Mouse (Mus musculus): ENCODE measurements around the gene Dync2li1.
A peak's percentile ranks its signal among the peaks of the same experiment; 100 is the strongest.

The Dync2li1 gene

DNA sequence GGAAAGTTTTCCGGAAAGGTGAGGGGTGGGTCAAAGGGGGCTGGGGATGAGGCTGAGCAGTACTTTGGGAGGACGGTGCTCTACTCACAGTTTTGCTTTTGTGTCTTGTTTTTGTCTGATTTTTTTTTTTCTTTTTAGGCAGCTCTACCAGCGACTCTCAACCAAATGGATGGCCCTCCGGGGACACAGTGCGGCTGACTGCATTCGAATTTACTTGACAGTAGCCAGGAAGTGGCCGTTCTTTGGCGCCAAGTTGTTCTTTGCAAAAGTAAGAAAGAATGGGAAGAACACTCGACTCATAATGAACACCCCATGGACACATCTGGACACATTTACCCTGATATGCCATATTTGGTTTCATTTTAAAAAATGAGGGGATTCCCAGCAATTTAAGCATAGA is 14.8 kb upstream of the Dync2li1 start:
- no peak for DNase-seq (ENCODE audit: low spot score)

DNA sequence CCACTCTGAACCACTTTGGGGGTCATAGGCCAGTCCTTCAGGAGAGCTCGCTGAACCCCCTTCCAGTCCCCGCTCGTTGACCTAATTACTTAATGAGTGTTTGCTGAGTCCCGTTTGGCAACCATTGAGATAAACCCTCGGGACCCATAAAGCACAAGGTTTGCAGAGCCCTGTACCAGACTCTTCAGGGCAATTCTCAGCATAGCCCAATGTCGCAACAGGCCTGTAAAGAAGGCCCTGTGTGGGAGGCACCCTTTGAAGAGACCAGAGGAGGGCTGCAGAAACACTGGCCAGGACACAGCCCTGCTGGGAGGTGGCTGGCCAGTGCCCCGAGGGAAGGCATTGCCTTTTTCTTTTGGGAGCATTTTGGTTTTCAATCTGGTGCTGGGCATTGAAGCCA is 14.3 kb upstream of the Dync2li1 start:
- DNase-seq (ENCODE audit: low spot score), result no peak

DNA sequence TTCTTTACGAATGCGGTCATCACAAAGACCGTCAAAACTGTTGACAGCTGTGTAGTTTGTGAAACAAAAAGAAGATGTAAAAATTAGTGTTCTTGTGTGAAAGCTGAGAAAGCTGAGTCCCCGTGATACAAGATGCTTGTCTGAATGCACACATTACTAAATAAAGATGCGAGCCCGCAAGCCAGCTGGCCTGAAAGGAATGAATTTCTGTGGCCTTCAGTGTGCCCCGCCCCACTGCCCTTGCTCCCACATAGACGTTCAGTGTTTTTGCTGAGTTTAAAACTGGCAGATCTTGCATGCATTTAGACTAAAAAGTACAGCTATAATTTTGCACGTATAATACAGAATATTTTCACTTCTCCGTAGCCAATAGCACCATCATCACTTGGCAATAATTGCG is 10.5 kb upstream of the Dync2li1 start:
- no peak for DNase-seq (ENCODE audit: low spot score)

DNA sequence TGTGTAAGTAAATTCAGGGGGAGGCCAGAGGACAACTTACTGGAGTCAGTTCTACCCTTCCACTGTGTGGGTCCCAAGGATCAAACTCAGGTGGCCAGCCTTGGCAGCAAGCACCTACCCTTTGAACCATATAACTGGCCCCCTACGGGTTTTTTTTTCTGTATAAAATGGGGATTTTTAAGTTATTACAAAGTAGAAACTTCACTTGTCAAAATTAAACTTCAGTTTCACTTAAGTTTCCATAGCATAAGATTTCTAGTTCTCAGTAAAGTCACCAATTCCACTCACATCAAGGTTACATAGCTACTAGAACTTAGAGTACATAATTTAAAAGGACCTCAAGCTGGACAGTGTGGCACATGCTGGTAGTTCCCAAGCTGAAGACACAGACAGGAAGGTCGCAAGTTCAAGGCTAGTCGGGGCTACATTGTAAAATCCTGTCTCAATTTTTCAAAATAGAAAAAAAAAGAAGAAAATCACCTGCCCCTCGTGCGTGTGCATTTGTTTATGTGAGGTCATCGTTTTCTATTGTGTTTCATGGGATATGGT is 9.7 kb upstream of the Dync2li1 start:
- DNase-seq (ENCODE audit: low spot score), result no peak

DNA sequence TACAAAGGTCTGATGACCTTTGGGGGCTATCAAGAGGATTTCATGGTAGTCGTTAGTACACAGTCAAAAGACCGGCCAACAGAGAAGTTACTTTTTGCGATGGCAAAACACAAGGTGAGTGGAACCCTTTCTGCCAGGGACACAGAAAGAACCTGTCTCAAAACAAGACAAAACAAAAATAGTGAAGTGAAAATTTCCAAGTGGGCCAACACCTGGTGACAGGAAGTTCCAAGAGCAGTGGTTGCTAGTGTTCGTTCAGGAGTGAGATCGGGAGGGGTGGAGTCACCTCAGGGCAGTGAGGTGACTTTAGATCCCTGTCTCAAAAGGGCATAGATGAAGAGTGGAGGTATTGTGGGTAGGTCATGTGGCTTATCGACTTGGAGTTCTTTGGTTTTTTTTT is 8.3 kb upstream of the Dync2li1 start:
- DNase-seq (ENCODE audit: low spot score), result no peak

DNA sequence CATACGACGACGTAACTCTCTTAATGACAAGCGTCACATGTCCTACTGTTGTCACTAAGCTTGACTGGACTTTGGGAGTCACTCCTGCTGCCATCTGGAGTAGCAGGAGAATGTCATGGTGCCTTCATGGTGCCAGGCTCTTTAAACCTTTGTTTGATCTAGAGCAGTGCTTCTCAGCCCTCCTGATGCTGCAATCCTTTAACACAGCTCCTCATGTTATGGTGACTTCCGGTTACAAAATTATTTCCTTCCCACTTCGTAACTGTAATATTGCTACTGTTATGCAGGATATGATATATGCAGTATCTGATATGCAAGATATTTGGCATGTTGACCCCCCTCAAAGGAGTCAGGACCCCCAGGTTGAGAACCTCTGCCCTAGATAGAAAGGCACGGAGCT is 7.2 kb upstream of the Dync2li1 start:
- DNase-seq (ENCODE audit: low spot score), result no peak

DNA sequence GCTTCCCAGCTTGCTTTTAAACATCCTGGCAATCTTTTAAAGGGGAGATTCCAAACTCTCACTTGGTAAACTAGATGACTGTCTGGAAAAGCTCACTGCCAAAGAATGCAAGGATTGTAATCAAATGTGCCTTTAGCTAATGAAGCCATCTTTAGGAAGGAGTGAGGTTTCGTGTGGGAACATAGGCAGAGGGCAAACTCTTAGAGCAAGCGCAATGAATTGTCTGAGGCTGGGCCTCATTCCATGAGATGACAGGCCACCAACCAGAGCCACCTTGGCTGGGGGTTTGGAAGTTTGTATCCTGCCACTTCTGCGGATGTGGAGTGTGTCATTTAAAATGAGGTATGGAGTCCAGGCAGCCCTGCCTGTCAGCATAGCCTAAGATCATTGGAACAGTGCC is 6.2 kb upstream of the Dync2li1 start:
- DNase-seq (ENCODE audit: low spot score), result no peak

DNA sequence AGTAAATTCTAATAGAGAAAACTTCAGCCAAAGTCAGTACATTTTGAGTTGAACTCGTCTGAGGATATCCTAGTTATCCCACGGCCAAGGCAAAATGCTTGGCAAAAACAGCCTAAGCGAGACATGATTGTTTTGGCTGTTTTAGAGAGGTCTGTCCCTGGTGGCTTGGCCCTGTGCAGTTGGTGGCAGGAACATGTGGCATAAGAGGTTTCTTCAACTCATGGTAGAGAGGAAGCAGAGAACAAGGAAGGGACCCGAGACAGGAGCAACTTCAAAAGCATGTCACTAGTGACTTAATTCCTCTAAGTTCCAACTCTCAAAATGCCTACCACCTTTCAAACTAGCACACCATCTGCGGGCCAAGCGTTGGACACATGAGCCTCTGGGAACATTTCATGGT is 5.7 kb upstream of the Dync2li1 start:
- no peak for DNase-seq (ENCODE audit: low spot score)

DNA sequence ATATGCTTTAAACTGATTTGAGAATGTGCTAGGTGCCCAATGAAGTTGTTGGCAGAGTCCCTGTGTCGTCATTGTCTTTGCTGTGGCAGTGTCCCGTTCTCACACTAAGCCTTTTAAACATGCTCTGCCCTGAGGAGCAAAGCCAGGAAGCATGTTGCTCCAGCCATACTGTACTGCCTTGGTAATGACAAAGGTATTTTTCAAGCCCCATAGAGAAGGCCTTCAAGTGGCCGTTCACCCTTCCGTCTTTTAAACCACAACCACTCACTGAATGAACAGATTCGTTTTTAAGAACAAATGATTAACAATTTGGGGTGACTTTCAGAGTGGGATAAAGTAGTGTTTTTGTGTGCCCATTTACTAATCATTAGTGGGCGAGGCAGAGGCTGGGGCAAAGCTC is 5.1 kb upstream of the Dync2li1 start:
- no peak for DNase-seq (ENCODE audit: low spot score)

DNA sequence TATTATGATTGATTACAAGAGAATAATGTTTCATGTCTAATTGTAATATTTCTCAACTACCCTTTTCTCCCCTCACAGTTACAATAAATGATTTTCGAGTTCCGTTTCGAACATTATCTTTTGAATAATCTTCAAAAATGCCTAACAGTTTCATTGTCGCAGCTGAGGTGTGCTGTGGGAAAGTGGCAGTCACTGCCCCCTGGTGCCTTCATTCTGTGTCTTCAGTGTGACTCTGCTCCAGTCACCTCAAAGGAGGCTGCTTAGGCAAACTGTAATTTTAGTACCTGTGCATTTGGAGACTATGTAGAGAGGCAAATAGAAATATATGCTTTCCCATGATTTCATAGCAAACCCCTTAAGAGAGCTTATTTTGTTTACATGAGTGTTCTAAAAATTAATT is 4.3 kb upstream of the Dync2li1 start:
- DNase-seq (ENCODE audit: low spot score), result no peak

DNA sequence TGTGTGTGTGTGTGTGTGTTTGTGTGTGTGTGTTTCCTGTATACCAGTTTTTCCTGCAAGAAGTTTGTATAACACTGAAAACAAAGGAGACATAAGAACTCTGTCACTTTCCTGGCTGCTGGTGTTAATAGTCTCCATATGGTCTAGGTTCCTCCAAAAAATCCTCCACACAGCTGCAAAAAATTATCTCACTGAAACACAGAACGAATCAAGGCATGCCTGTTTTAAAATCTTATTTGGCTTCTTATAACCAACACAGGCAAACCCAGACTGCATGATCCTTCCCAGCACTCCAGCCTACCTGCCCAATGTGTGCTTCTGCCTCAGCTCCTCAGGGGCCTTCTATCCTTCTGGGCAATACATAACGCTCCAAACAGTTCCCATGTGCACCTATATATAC is 3.4 kb upstream of the Dync2li1 start:
- DNase-seq (ENCODE audit: low spot score), result no peak

DNA sequence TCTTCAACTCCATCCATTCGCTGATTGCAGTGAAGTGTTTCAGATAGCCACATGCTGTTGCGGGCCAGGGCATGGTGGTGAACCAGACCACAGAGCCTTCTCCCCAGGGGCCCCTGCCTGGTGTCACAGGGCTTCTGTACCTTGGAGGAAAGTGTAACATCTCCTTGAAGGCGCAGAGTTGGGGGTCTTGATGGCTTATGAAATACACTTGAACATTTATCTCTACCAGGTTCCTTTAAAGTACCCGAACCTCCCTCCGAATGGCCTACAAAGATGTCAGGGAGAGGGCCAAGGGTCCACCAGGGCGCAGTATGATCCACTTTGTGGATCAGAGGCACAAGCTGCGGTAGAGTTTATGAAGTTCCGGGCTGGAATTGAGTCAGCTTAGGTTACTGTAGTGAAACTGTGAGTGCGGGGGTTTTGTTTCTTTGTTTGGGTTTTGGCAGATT is 585 bp downstream of the Dync2li1 start:
- no peak for DNase-seq (ENCODE audit: low spot score)

DNA sequence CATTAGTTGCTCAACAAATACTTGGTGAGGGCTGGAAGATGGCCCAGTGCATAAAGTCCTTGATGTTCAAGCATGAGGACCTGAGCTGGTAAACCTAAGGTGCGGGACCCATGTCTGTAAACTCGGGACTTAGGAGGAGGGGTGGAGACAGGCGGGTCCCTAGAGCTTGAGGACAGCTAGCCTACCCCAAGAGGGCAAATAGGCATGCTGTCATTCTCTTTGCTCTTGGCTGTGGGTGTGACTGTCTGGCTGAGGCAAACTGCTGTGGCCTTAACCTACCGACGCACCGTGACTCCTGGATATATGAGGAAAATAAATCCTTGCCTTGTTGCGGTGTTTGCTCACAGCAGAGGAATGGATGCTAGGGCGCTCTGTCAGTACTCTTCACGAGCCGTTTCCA is 1.4 kb downstream of the Dync2li1 start:
- DNase-seq (ENCODE audit: low spot score), result no peak

DNA sequence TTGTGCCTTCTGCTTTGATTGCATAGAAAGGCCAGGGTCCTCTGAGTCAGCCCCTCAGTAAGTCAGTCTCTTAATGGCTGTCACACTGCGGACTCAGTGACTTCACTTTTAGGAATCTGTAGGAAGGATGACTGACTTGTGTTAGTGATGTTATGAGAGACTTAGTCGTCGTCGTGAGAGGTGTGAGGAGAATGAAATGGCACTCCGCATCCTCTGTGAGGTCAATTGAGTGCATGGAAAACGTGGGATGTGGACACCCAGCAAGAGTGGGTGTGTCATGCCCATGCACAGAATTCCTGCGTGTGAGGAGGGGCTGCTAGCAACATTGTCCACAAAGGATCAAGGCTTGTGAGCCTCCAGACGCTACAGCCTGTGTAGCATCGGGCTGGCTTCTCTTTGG is 2.3 kb downstream of the Dync2li1 start:
- DNase-seq (ENCODE audit: low spot score), result no peak

DNA sequence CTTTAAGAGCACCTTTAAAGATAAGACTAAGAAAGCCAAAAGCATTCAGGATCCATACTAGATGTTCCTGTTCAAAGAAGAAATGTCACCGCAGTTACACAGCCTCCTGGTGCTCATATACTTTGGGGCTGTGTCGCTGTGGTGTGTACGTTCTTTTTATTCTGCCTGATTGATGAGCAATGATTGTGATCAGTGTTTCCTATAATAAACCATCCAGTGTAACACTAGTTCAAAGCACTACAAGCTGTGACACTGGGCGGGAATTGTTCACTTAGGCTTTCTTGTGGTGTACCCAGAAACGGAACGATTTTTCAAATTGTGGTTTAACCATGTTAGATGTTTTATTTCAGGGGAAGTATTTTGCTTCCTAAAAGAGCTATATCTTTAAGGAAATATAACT is 5.5 kb downstream of the Dync2li1 start:
- DNase-seq (ENCODE audit: low spot score), result no peak

DNA sequence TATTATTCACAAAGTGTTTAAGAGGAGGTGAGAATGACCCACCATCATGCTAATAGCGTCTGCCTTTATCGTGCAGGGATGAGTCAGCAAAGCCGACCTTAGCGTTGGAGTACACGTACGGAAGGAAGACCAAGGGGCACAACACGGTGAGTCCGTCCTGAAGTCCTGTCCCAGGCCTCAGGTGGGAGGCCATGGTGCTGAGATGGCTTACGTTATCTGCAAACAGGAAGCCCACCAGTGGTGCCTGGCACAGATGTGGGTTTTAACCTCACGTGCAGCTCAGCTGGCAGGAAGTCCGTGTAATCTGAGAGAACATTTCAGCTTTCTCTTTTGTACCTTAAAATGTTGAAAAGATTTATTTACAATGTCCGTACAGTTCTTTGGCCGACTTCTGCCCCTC is 7.1 kb downstream of the Dync2li1 start:
- DNase-seq (ENCODE audit: low spot score), result no peak

DNA sequence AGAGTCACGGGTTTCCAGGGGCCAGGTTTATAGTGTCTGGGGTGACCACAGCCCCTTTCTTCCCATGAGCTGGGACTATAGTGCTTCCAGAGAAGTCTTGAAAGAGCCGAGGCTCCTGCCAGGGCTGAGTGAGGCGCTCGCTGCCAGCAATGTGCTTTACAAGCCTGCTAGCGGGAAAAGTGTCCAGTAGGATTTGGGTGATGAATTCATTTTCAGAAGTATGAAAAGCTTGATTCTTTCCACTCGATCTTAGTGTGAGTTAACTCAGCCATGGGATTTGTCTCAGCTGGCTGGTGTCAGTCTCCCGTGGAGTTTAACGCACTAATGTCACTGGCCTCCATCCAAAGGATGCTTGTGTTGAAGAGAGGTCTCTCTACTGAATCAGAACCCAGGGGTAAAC is 10.0 kb downstream of the Dync2li1 start:
- DNase-seq (ENCODE audit: low spot score), result no peak

DNA sequence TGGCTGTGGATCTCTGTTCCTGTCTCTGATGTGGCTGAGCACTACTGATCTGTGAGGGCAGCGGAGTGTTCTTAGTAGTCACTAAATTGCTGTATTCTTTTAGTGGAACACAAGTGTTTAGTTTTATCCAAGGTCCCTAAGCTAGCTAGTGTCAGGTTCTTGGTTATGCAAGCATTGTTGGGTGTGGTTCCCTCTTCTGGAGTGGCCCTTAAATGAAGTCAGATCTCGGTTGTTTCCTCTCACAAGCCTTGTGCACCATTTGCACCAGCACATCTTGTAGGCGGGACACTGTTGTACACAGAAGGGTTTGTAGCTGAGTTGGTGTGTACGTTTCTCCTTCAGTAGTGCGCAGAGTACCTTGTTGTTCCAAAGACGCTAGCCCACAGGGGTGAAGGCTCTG is 11.7 kb downstream of the Dync2li1 start:
- DNase-seq (ENCODE audit: low spot score), result no peak

DNA sequence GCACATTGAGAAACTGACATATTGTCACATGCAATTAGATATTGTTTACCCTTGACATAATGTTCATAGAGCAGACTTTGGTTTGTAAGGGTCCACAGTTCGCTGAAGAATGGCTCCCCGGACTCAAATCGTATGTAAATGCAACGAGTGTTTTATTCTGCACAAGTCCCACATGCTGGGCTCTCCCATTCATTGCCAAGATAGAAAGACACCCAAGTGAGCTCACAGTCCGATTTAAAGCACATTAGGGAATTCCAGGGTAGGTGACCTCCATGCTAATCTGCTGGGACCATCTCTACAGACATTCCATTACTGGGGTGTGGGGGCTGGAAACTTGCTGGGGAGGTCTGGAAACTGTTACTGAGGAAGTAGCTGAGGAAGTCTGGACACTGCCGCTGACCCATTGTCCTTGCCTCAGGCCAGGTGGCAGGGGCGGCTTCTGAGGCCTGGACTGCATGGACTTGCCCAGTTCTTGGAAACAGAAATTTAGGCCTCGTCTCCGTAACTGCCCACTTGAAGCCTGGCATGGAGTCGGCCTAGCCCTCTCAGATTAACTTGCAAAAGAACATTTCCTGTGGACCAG is 13.6 kb downstream of the Dync2li1 start:
- DNase-seq (ENCODE audit: low spot score), result no peak

DNA sequence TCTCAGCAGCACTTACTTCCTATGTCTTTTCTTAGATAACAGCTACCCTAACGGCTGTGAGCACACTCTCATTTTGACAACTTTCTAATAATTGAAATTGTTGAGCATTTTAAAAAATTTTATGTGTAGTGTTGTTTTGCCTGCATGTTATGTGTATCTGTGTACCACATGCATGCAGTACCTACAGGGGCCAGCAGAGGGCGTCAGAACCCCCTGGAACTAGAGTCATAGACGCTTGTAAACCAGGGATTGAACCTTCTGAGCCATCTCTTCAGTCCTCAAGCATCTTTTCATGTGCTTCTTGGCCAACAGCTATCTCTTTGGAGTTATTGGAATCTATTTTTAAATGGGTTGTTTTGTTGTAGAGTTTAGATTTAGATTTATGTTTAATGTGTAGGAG is 15.6 kb downstream of the Dync2li1 start:
- DNase-seq (ENCODE audit: low spot score), result peak; percentile 40

DNA sequence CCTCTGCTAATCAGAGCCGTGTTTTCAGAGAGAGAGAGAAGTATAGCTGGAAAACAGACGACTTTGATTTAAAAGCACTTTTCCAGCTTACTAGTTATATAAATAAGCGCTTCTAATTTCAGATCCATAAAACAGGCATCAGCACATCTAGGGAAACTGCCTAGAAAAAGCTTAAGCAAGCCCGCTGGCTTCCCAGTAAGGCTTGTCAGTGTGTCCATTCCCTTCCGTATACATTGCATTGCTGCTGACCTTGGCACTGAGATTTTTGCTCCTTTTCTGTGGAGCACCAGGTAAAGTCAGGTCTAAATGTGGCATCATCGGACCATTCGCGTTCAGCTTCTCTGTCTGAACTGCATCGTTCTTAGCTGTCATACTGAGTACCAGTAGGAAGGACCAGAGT is 16.0 kb downstream of the Dync2li1 start:
- DNase-seq (ENCODE audit: low spot score), result no peak

DNA sequence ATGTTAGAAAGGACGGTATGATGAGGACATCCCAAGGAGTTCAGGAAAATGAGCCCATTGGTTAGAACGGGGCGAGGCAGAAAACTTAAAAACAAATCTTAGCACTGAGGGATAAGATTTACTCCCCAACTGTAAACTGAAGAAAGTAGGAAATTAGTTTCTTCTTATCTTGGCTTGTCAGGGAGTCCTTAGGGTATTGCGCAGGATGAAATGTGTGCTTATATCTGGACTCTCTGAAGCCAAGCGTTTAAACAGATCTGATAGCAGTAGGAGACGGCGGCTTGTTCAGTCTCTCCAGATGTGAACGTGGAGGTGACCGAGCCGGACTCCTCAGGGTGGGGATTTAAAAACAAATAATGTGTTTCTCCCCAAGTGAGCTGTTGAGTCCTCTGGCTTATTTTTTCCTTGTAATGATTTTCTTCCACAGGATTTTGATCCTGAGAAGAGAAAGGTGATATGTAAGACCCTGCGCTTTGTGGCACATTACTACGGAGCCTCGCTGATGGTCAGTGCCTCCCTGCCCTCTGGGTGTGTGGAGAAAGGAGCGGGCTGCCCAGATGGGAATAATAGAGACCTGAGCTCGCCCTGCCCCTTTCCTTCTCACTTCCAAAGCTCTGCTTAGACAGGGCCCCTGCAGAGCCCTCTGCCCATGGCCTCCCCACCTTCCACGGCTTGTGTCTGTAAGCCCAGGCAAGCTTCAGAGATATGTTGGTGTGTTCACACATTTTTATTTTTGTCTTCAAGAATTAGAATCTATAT is 18.2 kb downstream of the Dync2li1 start:
- no peak for DNase-seq (ENCODE audit: low spot score)

DNA sequence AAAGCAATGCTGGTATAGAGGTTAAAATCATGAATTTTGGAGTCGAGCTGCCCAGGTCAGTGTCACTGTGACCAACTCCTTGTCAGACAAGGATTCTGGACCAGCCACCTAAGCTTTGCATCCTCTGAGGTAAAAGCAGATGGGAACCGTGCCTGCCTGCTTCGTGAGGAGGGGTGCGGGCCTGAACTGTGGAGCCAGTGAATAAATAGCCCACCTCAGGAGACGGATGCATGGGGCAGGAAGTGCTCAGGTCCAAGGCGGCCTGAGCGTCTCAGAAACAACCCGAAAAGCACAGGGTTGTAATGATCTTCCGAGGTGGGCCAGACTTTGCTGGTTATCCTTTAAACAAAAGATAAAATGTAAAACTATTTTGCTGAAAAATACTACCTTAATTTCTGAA is 18.8 kb downstream of the Dync2li1 start:
- DNase-seq (ENCODE audit: low spot score), result no peak

DNA sequence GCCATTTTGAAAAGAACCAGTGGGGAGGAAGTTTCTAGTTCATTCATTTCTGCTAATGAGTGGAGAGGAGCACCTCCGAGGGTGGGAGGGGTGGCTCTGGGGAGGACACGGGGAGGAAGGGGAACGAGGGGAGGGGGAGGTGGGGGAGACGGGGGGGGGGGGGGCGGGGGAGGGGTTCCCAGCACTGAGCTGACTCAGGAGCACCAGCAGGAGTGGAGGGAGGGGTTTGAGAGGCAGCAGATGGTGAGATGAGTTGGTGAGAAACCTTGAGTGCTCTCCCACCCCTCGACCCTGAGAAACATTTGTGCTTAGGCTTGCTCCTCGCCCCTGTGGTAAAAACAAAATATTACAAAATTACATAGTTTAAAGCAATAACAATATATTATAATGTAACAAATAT is 19.6 kb downstream of the Dync2li1 start:
- DNase-seq (ENCODE audit: low spot score), result no peak
